ENCODE assay signal across 10 mouse cellular contexts in genomic region chr2:95448897-95449296, GRCm38 (mm10).
DNase-seq lines count a peak whose midpoint lies in the region; ATAC-seq and TF ChIP-seq lines count a peak whose summit lies in the region.
"Had no signal": no experiment of that assay in that cellular context is flagged by ENCODE, and none has a peak within 500 bp of the region (broad histone marks: within the 10 kb centered on the region; RNA-seq: fewer than 3 reads in every experiment).

No protein-coding gene starts in this region.

- H3K4me2 ChIP-seq in embryonic facial prominence, embryonic 11.5 days (ENCODE audit: low read depth, low read length): no peak overlapping the region
- no peak overlapping the region for H3K4me2 ChIP-seq in hindbrain, embryonic 15.5 days
- H3K4me2 ChIP-seq in midbrain, embryonic 16.5 days (ENCODE audit: low read length): no peak overlapping the region
- H3K4me2 ChIP-seq in stomach, postnatal 0 days (replicated peaks; ENCODE audit: low read depth): no peak overlapping the region
- H3K4me2 ChIP-seq: heart, embryonic 13.5 days had no signal

- 0% methylated on average over 1 of the region's 1 CpGs for WGBS in embryonic facial prominence, embryonic 11.5 days
- WGBS in hindbrain, embryonic 15.5 days: 3% methylated on average over 1 of the region's 1 CpGs
- WGBS in midbrain, embryonic 16.5 days: 4% methylated on average over 1 of the region's 1 CpGs
- 13% methylated on average over 1 of the region's 1 CpGs for WGBS in stomach, postnatal 0 days

- H3K4me3 ChIP-seq in embryonic facial prominence, embryonic 11.5 days (ENCODE audit: low read depth, low read length): no peak overlapping the region
- H3K4me3 ChIP-seq in hindbrain, embryonic 15.5 days: no peak overlapping the region
- H3K4me3 ChIP-seq in midbrain, embryonic 16.5 days (ENCODE audit: low read depth, low read length): no peak overlapping the region
- H3K4me3 ChIP-seq in stomach, postnatal 0 days (ENCODE audit: low read depth, low read length): no peak overlapping the region
- H3K4me3 ChIP-seq: heart, embryonic 13.5 days had no signal

- H3K9ac ChIP-seq in embryonic facial prominence, embryonic 11.5 days (replicated peaks; ENCODE audit: low read length): no peak overlapping the region
- H3K9ac ChIP-seq in hindbrain, embryonic 15.5 days: no peak overlapping the region
- H3K9ac ChIP-seq in midbrain, embryonic 16.5 days (ENCODE audit: low read depth, low read length): no peak overlapping the region
- H3K9ac ChIP-seq in stomach, postnatal 0 days (ENCODE audit: low read length): no peak overlapping the region
- H3K9ac ChIP-seq: heart, embryonic 13.5 days had no signal

- H3K27ac ChIP-seq in embryonic facial prominence, embryonic 11.5 days (replicated peaks; ENCODE audit: low read depth, low read length): no peak overlapping the region
- no peak overlapping the region for H3K27ac ChIP-seq in hindbrain, embryonic 15.5 days (replicated peaks)
- no peak overlapping the region for H3K27ac ChIP-seq in midbrain, embryonic 16.5 days (ENCODE audit: low read length)
- no peak overlapping the region for H3K27ac ChIP-seq in stomach, postnatal 0 days (replicated peaks)
- H3K27ac ChIP-seq: heart, embryonic 13.5 days had no signal

- TF ChIP-seq CTCF in stomach, postnatal 0 days (IDR thresholded peaks at IDR 0.05; ENCODE audit: low read depth): no peak

- TF ChIP-seq EP300 in stomach, postnatal 0 days (optimal IDR thresholded peaks at IDR 0.05): no peak

- H3K36me3 ChIP-seq in embryonic facial prominence, embryonic 11.5 days (replicated peaks; ENCODE audit: control insufficient read depth, insufficient read depth, low read depth, low read length): no peaks in the 10 kb centered on the region
- no peaks in the 10 kb centered on the region for H3K36me3 ChIP-seq in hindbrain, embryonic 15.5 days
- no peaks in the 10 kb centered on the region for H3K36me3 ChIP-seq in midbrain, embryonic 16.5 days (ENCODE audit: control insufficient read depth, insufficient read depth, low read length)
- no peaks in the 10 kb centered on the region for H3K36me3 ChIP-seq in stomach, postnatal 0 days (ENCODE audit: control insufficient read depth, insufficient read depth, low read length)
- H3K36me3 ChIP-seq: heart, embryonic 13.5 days had no signal

- no peaks in the 10 kb centered on the region for H3K9me3 ChIP-seq in embryonic facial prominence, embryonic 11.5 days (replicated peaks; ENCODE audit: control insufficient read depth, low read length)
- no peaks in the 10 kb centered on the region for H3K9me3 ChIP-seq in hindbrain, embryonic 15.5 days
- no peaks in the 10 kb centered on the region for H3K9me3 ChIP-seq in midbrain, embryonic 16.5 days (replicated peaks; ENCODE audit: control insufficient read depth, low read length, poor library complexity, severe bottlenecking)
- no peaks in the 10 kb centered on the region for H3K9me3 ChIP-seq in stomach, postnatal 0 days (ENCODE audit: control insufficient read depth, low read length)
- H3K9me3 ChIP-seq: heart, embryonic 13.5 days had no signal

- no peaks in the 10 kb centered on the region for H3K27me3 ChIP-seq in embryonic facial prominence, embryonic 11.5 days (ENCODE audit: control insufficient read depth, insufficient read depth, low read length)
- H3K27me3 ChIP-seq in hindbrain, embryonic 15.5 days: no peaks in the 10 kb centered on the region
- H3K27me3 ChIP-seq in midbrain, embryonic 16.5 days (ENCODE audit: control insufficient read depth, insufficient read depth, low read depth, low read length): no peaks in the 10 kb centered on the region
- H3K27me3 ChIP-seq in stomach, postnatal 0 days (ENCODE audit: control insufficient read depth, insufficient read depth, low read length): no peaks in the 10 kb centered on the region
- H3K27me3 ChIP-seq: heart, embryonic 13.5 days had no signal

- ATAC-seq in embryonic facial prominence, embryonic 11.5 days (replicated peaks; ENCODE audit: insufficient number of reproducible peaks, low FRiP score, low TSS enrichment, low read depth): peak; percentile 79
- ATAC-seq in hindbrain, embryonic 15.5 days (ENCODE audit: low FRiP score, low read depth): 0 out of 2 replicates have a peak, but pooled peaks have one; percentile 54
- ATAC-seq in midbrain, embryonic 16.5 days: peak; percentile 85
- ATAC-seq in stomach, postnatal 0 days (ENCODE audit: low FRiP score, low TSS enrichment): no peak

- H3K4me1 ChIP-seq in embryonic facial prominence, embryonic 11.5 days (ENCODE audit: control insufficient read depth, insufficient read depth, low read length): no peaks in the 10 kb centered on the region
- 0 out of 2 replicates have a peak, but pooled peaks cover 6% of the 10 kb centered on the region for H3K4me1 ChIP-seq in hindbrain, embryonic 15.5 days (replicated peaks)
- H3K4me1 ChIP-seq in midbrain, embryonic 16.5 days (ENCODE audit: control insufficient read depth, insufficient read depth, low read length): peaks cover 5% of the 10 kb centered on the region; the same call in 1 of the 2 replicates
- no peaks in the 10 kb centered on the region for H3K4me1 ChIP-seq in stomach, postnatal 0 days (replicated peaks; ENCODE audit: control insufficient read depth, insufficient read depth)
- H3K4me1 ChIP-seq: heart, embryonic 13.5 days had no signal

- DNase-seq in brain, adult 2 months (ENCODE audit: low read depth, low spot score): peak; percentile 78
- DNase-seq in embryonic facial prominence, embryonic 11.5 days (ENCODE audit: low spot score): peak; percentile 49
- DNase-seq in heart, adult 9 months (ENCODE audit: low spot score in 2 of 2): no peak
- DNase-seq in natural killer cell, adult 2 months (ENCODE audit: low spot score in 2 of 2): no peak
- DNase-seq in stomach, postnatal 0 days (ENCODE audit: low spot score): no peak
- DNase-seq in T-cell, adult 2 months (ENCODE audit: low spot score): no peak
- DNase-seq: cerebellum, postnatal 36 days had no signal

Comparison
In these comparisons a context has a peak if more than half of its experiments do, and no peak if none do; other contexts are left out.
1. DNase-seq: peak in brain, adult 2 months (single experiment) and embryonic facial prominence, embryonic 11.5 days (single experiment); none in heart, adult 9 months (0 of 2), natural killer cell, adult 2 months (0 of 2), stomach, postnatal 0 days (single experiment) and T-cell, adult 2 months (single experiment).